Mouse (Mus musculus): ENCODE results near the gene Slc16a8.

- no peak for TF ChIP-seq CTCF (IDR thresholded peaks at IDR 0.05; ENCODE audit: insufficient read depth, low read depth, low read length)
- TF ChIP-seq POLR2A (IDR thresholded peaks at IDR 0.05; ENCODE audit: insufficient read depth, low read depth, low read length), result no peak
Observed at GRCm38 (mm10) chr15:79285399-79285798, 30.8 kb upstream of the Slc16a8 start, which contains the start of gene Baiap2l2.

All from olfactory bulb, adult 2 months (tissue).